Mouse (Mus musculus) CH12.LX (cell line): ENCODE data around the gene Gucy1b2.

Source experiments
- CTCF ChIP-seq, 2 experiments: IDR thresholded peaks in 1 of 2; conservative IDR thresholded peaks in 1 of 2; 2 replicates each; pipeline ENCODE4 v1.5.1; 2011 to 2012; ENCODE audit warnings: low read depth in 2 of 2, low read length in 2 of 2, improper control_type of control experiment in 1 of 2, inconsistent platforms in 1 of 2, mild to moderate bottlenecking in 1 of 2, moderate library complexity in 1 of 2
- EP300 ChIP-seq: IDR thresholded peaks from 2 replicates; pipeline ENCODE4 v1.6.1; 2011; ENCODE audit warnings: low read length, improper control_type of control experiment
- ETS1 ChIP-seq: conservative IDR thresholded peaks from 2 replicates; pipeline ENCODE4 v1.6.1; 2012; ENCODE audit warnings: low read depth, mild to moderate bottlenecking, inconsistent platforms, low read length, improper control_type of control experiment, moderate library complexity
- JUN ChIP-seq: IDR thresholded peaks from 2 replicates; pipeline ENCODE4 v1.6.1; 2011; ENCODE audit warnings: low read depth, mild to moderate bottlenecking, low read length, improper control_type of control experiment, moderate library complexity; ENCODE audit not compliant: insufficient read depth
- KAT2A ChIP-seq: IDR thresholded peaks from 2 replicates; pipeline ENCODE4 v1.6.1; 2012; ENCODE audit warnings: low read length, improper control_type of control experiment, inconsistent platforms; ENCODE audit not compliant: insufficient replicate concordance
- MAFK ChIP-seq: IDR thresholded peaks from 2 replicates; pipeline ENCODE4 v1.6.1; 2011; ENCODE audit warnings: low read length, improper control_type of control experiment; ENCODE audit not compliant: insufficient replicate concordance
- MAZ ChIP-seq: IDR thresholded peaks from 2 replicates; pipeline ENCODE4 v1.6.1; 2012; ENCODE audit warnings: low read depth, mild to moderate bottlenecking, inconsistent platforms, low read length, improper control_type of control experiment, moderate library complexity
- PAX5 ChIP-seq: IDR thresholded peaks from 2 replicates; pipeline ENCODE4 v1.6.1; 2012; ENCODE audit warnings: low read length, inconsistent platforms, mixed read lengths

GRCm38 (mm10) chr14:62450706-62451105, 5.4 kb downstream of the Gucy1b2 start:
- TF ChIP-seq MAZ (no peak), EP300 (no peak), CTCF (conservative IDR thresholded peaks at IDR 0.05 in 1 of 2, IDR thresholded peaks at IDR 0.05 in 1 of 2; ENCODE audit: low read depth in 2 of 2, low read length in 2 of 2) (no peak), PAX5 (no peak), ETS1 (no peak), JUN (no peak), MAFK (no peak), KAT2A (no peak)
